Mouse (Mus musculus) frontal cortex, adult 2 months (tissue): ENCODE results near the gene Ppfia4. TPM values are rescaled to one million over a fixed set of nuclear protein-coding genes. Genes with fewer than 3 reads are reported as not detected.

Experiments used
- DNase-seq, 2 experiments: peaks; one replicate each; pipeline ENCODE4 v3.0.0; 2022; ENCODE audit warnings: low spot score in 1 of 2; ENCODE audit errors: extremely low spot score in 1 of 2
- polyA plus RNA-seq: library from polyadenylated mRNA; depleted of rRNA; stranded (reverse); fragments of >200 nt; gene quantifications from 2 replicates; pipeline ENCODE4 v1.2.3, GENCODE M21; 2012

Gene Ppfia4
- polyA plus RNA-seq, 1 experiment = 49.4 TPM

GRCm38 (mm10) chr1:134339757-134340619 lies 7.3 kb upstream of the Ppfia4 start:
- DNase-seq = no peak

GRCm38 (mm10) chr1:134339162-134339561 lies 6.4 kb upstream of the Ppfia4 start:
- DNase-seq = no peak

GRCm38 (mm10) chr1:134336958-134337710 lies 4.4 kb upstream of the Ppfia4 start:
- no peak for DNase-seq

GRCm38 (mm10) chr1:134335924-134336810 lies 3.4 kb upstream of the Ppfia4 start:
- no peak for DNase-seq

- peak; percentile 65 to 75 for DNase-seq
Observed at GRCm38 (mm10) chr1:134335211-134335923, 2.6 kb upstream of the Ppfia4 start.

GRCm38 (mm10) chr1:134334111-134334827 lies 1.5 kb upstream of the Ppfia4 start:
- DNase-seq = no peak

GRCm38 (mm10) chr1:134333371-134334110 lies 813 bp upstream of the Ppfia4 start:
- no peak for DNase-seq

GRCm38 (mm10) chr1:134331879-134332635 lies 671 bp downstream of the Ppfia4 start:
- DNase-seq = peak in 1 of 2 experiments; percentile 92

GRCm38 (mm10) chr1:134326841-134327346 lies 5.8 kb downstream of the Ppfia4 start:
- no peak for DNase-seq

- peak in 1 of 2 experiments; percentile 67 for DNase-seq
Observed at GRCm38 (mm10) chr1:134322591-134322990, 10.1 kb downstream of the Ppfia4 start.

GRCm38 (mm10) chr1:134320691-134321301 lies 11.9 kb downstream of the Ppfia4 start:
- no peak for DNase-seq

- DNase-seq = no peak
Observed at GRCm38 (mm10) chr1:134318261-134318660, 14.5 kb downstream of the Ppfia4 start.

GRCm38 (mm10) chr1:134316361-134316760 lies 16.4 kb downstream of the Ppfia4 start:
- DNase-seq = no peak

GRCm38 (mm10) chr1:134315181-134315580 lies 17.5 kb downstream of the Ppfia4 start:
- DNase-seq = no peak

GRCm38 (mm10) chr1:134311760-134312159 lies 21.0 kb downstream of the Ppfia4 start:
- no peak for DNase-seq

GRCm38 (mm10) chr1:134310729-134311128 lies 22.0 kb downstream of the Ppfia4 start:
- no peak for DNase-seq

GRCm38 (mm10) chr1:134310291-134310690 lies 22.4 kb downstream of the Ppfia4 start:
- DNase-seq = no peak
